Mouse (Mus musculus): ENCODE results near the gene Gpr19. TPM values are rescaled to one million over a fixed set of nuclear protein-coding genes. Genes with fewer than 3 reads are reported as not detected.

Gpr19 gene
- polyA plus RNA-seq, 1 experiment from 2014 or later, result 9.1 TPM

DNA sequence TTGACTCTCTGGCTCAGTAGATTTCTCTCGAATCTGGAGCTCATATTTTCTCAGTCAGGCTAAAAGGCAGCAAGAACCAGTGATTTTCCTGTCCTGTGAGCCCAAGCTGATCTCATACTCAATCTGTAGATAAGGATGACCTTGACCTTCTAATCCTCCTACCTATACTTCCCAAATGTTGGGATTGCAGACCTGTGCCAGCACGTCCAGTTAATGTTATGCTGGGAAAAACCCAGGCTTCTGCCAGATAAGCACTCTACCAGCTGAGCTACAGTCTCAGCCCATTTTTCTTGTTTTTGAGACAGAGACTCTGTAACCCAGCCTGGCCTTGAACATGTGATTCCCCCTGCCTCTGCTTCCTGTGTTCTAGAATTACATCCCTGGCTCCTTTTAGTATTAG, 58.0 kb downstream of the Gpr19 start:
- no peaks in the 10 kb centered on the region for H3K4me1 ChIP-seq
- ATAC-seq (ENCODE audit: insufficient number of reproducible peaks, insufficient read depth, low FRiP score, low TSS enrichment, low read depth), result no peak
- no peaks in the 10 kb centered on the region for H3K36me3 ChIP-seq
- H3K9me3 ChIP-seq, result no peaks in the 10 kb centered on the region
- 76% methylated on average over 2 of the region's 2 CpGs for WGBS
- no peak overlapping the region for H3K4me2 ChIP-seq
- no peak overlapping the region for H3K27ac ChIP-seq
- no peak overlapping the region for H3K4me3 ChIP-seq
- H3K27me3 ChIP-seq, result no peaks in the 10 kb centered on the region
- H3K9ac ChIP-seq, result no peak overlapping the region

DNA sequence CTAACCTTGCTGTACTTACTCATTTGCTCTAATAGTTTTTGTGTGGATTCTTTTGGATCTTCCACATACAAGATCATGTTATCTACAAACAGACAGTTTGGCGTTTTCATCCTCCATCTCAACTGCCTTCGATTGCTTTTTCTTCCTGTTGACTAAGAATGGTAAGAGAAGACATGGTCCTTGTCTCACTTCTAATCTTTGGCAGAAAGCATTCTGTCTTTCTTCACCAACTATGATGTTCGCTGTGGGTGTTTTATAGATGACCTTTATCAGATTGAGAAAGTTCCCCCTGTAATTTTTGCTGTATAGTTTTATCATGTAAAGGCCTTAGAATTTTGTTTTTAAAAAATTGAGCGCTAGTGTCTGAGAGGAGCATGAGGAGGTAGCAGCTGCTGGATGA, 60.3 kb downstream of the Gpr19 start:
- 87% methylated on average over 4 of the region's 4 CpGs for WGBS
- H3K36me3 ChIP-seq, result no peaks in the 10 kb centered on the region
- no peak overlapping the region for H3K9ac ChIP-seq
- no peak overlapping the region for H3K4me3 ChIP-seq
- H3K9me3 ChIP-seq, result no peaks in the 10 kb centered on the region
- ATAC-seq (ENCODE audit: insufficient number of reproducible peaks, insufficient read depth, low FRiP score, low TSS enrichment, low read depth), result no peak
- H3K27ac ChIP-seq, result no peak overlapping the region
- H3K27me3 ChIP-seq, result no peaks in the 10 kb centered on the region
- H3K4me1 ChIP-seq, result no peaks in the 10 kb centered on the region
- H3K4me2 ChIP-seq, result no peak overlapping the region

DNA sequence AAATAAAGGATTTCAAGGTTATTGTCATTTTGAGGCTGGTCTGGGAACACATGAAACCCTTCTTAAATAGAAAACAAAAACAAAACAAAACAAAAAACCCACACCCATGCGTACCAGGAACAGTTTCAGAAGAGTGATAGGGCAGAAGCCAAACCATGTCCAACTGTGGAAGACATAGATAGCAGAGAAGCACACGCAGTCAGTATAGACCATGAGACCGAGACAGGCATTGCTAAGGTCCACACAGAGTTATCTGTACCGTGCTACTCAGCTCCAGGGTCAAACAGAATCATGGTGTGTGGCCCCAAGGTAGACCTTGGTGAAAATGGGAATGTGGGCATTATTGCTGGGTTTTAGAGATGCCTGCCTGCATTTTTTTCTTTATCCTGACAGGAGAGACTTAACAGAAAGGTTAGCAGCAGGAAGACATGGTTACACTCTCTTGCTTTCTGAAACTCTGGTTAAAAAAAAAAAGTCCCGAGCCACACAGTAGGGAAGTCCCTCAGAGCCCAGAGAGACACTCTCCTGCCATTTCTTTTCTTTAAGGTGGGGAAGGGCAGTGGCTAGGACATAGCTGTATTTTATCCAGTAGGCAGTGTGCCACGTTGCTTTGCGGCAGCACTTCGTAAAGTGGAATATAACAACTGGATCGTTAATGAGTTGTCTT, 63.7 kb downstream of the Gpr19 start:
- Histone ChIP-seq H3K36me3 (no peaks in the 10 kb centered on the region), H3K27me3 (no peaks in the 10 kb centered on the region), H3K4me1 (no peaks in the 10 kb centered on the region), H3K4me3 (no peak overlapping the region), H3K9me3 (no peaks in the 10 kb centered on the region), H3K27ac (no peak overlapping the region), H3K9ac (no peak overlapping the region), H3K4me2 (no peak overlapping the region)
- no peak for ATAC-seq (ENCODE audit: insufficient number of reproducible peaks, insufficient read depth, low FRiP score, low TSS enrichment, low read depth)
- WGBS, result 76% methylated on average over 9 of the region's 9 CpGs

DNA sequence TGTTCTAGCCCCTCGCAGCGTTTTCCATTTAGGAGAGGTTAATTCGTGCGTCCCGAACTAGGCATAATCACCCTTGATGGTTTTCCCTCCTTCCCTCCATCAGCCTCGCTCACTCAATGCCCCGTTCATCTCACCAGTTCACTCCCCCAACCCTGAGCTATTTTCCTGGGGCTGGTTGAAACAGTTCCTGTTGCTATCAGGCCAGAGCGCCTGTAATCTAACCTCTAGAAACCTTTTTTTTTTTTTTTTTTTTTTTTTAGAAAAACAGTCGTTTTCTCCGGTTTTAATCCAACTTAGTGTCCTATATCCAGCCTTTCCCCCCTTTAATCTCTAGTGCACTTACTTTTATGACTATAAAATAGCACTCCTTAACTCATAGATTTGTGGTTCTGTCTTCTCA, 67.6 kb downstream of the Gpr19 start:
- Histone ChIP-seq H3K9ac (peak overlapping the region; percentile 78; the same call in 1 of the 2 replicates), H3K4me3 (peak overlapping the region; percentile 73), H3K9me3 (no peaks in the 10 kb centered on the region), H3K4me1 (peaks cover 9% of the 10 kb centered on the region), H3K27me3 (no peaks in the 10 kb centered on the region), H3K4me2 (peak overlapping the region; percentile 83), H3K27ac (no peak overlapping the region), H3K36me3 (no peaks in the 10 kb centered on the region)
- no peak for ATAC-seq (ENCODE audit: insufficient number of reproducible peaks, insufficient read depth, low FRiP score, low TSS enrichment, low read depth)
- 1% methylated on average over 10 of the region's 10 CpGs for WGBS

DNA sequence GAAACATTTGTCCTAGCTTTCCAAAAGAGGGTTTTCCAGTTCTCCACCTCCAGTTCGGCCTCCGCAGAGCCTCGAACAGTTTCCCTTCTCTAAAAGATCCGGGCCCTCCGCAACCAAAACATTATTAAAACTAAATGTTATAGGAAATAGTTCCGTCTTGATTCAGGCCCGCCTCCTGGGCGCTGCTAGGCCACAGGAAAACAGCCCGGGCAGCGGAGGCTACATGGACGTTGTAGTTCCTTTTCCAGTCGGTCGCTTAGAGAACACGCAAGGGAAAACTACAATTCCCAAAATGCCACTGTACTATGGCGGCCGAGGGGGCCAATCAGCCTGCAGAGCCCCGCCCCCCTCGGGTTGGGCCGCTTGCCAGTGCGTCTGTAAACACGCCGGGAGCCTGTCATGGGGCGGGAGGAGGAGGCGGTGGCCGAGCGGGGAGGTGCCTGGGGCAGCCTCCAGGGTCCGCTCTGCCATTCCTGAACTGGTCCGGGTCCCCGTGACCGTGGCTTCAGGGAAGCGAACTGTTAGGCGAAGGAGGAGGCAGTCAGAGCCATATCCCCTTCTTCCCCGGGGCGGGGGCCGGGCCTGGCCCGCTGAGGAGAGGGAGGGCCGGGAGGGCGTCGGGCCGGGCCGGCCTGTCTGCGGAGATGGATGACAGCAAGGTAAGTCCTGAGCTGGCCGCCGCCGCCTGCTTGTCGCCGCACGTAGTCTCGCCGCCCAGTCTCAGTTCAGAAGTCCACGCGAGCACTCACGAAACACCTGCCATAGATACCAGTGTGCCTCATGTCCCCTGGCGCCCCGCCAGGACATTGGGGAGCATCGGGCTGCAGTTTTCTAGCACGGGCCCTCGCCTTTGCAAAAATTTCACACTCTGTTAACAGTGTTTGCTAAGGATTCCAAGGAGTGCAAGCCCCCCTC, 68.3 kb downstream of the Gpr19 start, which contains the start of gene Crebl2:
TSS of gene Crebl2 (plus strand) at position 369 of the 915 bp plus-strand sequence.
- Histone ChIP-seq H3K4me2 (peak within 1 kb of the TSS; percentile 83), H3K9me3 (no peaks in the 10 kb centered on the region), H3K27me3 (no peaks in the 10 kb centered on the region), H3K4me1 (peaks cover 9% of the 10 kb centered on the region), H3K4me3 (peak within 1 kb of the TSS; percentile 73), H3K36me3 (no peaks in the 10 kb centered on the region), H3K9ac (peak within 1 kb of the TSS; percentile 78), H3K27ac (peak within 1 kb of the TSS; percentile 93)
- ATAC-seq (ENCODE audit: insufficient number of reproducible peaks, insufficient read depth, low FRiP score, low TSS enrichment, low read depth), result peak; percentile 93
- under 1% methylated on average over 56 of the region's 58 CpGs for WGBS

DNA sequence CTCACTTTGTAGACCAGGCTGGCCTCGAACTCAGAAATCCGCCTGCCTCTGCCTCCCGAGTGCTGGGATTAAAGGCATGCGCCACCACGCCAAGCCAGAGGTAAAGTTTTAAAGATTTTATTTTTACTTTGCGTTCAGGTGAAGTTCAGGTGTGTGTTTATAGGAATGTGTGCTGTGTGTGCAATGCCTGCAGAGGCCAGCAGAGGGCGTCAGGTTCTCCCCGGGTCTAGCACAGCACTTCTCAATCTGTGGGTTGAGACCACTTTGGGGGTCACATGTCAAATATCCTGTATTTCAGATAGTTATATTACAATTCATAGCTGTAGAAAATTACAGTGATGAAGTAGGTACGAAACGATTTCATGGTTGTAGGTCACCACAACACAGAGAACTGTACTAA, 75.5 kb downstream of the Gpr19 start:
- Histone ChIP-seq H3K36me3 (no peaks in the 10 kb centered on the region), H3K4me3 (no peak overlapping the region), H3K4me1 (no peaks in the 10 kb centered on the region), H3K9ac (no peak overlapping the region), H3K27me3 (no peaks in the 10 kb centered on the region), H3K27ac (no peak overlapping the region), H3K4me2 (no peak overlapping the region), H3K9me3 (no peaks in the 10 kb centered on the region)
- ATAC-seq (ENCODE audit: insufficient number of reproducible peaks, insufficient read depth, low FRiP score, low TSS enrichment, low read depth), result no peak
- WGBS, result 62% methylated on average over 10 of the region's 10 CpGs

DNA sequence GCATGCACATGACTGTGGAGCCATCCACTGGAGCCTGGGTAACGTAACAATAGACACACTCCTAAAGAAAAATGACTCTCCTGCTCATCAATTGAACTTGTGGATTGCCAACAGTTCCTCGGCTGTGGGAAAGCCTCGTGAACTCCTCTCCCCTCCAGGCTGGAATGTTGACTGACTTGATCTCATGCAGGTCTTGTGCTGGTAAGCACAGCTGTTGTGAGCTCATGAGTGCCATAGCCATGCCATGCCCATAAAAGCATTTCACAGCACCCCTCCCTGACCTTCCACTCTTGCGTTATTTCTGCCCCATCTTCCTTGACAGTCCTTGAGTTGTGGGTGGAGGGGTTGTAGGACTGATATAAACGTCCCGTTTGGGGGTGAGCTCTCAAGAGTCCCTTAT, 78.0 kb downstream of the Gpr19 start:
- Histone ChIP-seq H3K36me3 (no peaks in the 10 kb centered on the region), H3K4me2 (no peak overlapping the region), H3K9ac (no peak overlapping the region), H3K9me3 (no peaks in the 10 kb centered on the region), H3K4me3 (no peak overlapping the region), H3K4me1 (no peaks in the 10 kb centered on the region), H3K27ac (no peak overlapping the region), H3K27me3 (no peaks in the 10 kb centered on the region)
- WGBS, result 58% methylated on average over 6 of the region's 6 CpGs
- ATAC-seq (ENCODE audit: insufficient number of reproducible peaks, insufficient read depth, low FRiP score, low TSS enrichment, low read depth), result no peak

DNA sequence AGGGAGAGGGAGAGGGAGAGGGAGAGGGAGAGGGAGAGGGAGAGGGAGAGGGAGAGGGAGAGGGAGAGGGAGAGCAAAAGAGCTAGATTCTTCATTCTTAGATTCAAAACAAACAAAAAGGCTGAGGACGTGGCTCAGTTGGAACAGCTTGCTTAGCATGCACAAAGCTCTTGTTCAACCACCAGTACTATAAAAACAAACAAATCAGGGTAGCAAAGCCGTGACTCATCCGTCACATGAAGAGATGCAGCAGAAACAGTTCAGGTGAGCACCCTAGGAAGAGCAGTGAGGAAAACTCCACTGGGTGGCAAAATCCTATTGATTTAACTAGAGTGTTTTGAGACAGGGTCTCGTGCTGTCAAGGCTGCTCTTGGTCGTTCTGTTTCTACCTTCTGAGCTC, 78.6 kb downstream of the Gpr19 start:
- H3K4me2 ChIP-seq, result no peak overlapping the region
- 50% methylated on average over 5 of the region's 5 CpGs for WGBS
- H3K9ac ChIP-seq, result no peak overlapping the region
- no peak for ATAC-seq (ENCODE audit: insufficient number of reproducible peaks, insufficient read depth, low FRiP score, low TSS enrichment, low read depth)
- H3K4me3 ChIP-seq, result no peak overlapping the region
- H3K27me3 ChIP-seq, result no peaks in the 10 kb centered on the region
- no peaks in the 10 kb centered on the region for H3K4me1 ChIP-seq
- H3K9me3 ChIP-seq, result no peaks in the 10 kb centered on the region
- H3K27ac ChIP-seq, result no peak overlapping the region
- H3K36me3 ChIP-seq, result no peaks in the 10 kb centered on the region

Other genes starting within 250 kb of the Gpr19 start
- gene Dusp16, start 106.0 kb downstream of the Gpr19 start, polyA plus RNA-seq (2015; fragmentation: Nextera tagmentation; extraction: Ambion mirVana), result 14.3 and 18.0 TPM in 2 replicates
- 3.2 and 3.9 TPM in 2 replicates for gene Crebl2, start 68.4 kb downstream of the Gpr19 start, polyA plus RNA-seq (2015; fragmentation: Nextera tagmentation; extraction: Ambion mirVana)
- 18.9 and 24.4 TPM in 2 replicates for gene Cdkn1b, start 21.8 kb upstream of the Gpr19 start, polyA plus RNA-seq (2015; fragmentation: Nextera tagmentation; extraction: Ambion mirVana)
- gene Apold1, start 83.1 kb upstream of the Gpr19 start, polyA plus RNA-seq (2015; fragmentation: Nextera tagmentation; extraction: Ambion mirVana), result 3.8 and 4.2 TPM in 2 replicates
- gene Ddx47, start 113.0 kb upstream of the Gpr19 start, polyA plus RNA-seq (2015; fragmentation: Nextera tagmentation; extraction: Ambion mirVana), result 124 and 125 TPM in 2 replicates
- 1.8 TPM in 2 replicates for gene Gprc5a, start 167.1 kb upstream of the Gpr19 start, polyA plus RNA-seq (2015; fragmentation: Nextera tagmentation; extraction: Ambion mirVana)
- not detected in 2 replicates for gene Gprc5d, start 219.7 kb upstream of the Gpr19 start, polyA plus RNA-seq (2015; fragmentation: Nextera tagmentation; extraction: Ambion mirVana)